Comparison of ENCODE assay signal across 23 mouse cellular contexts in genomic region chr4:140227837-140228236, GRCm38 (mm10). TPM values are rescaled to one million over a fixed set of nuclear protein-coding genes. Genes with fewer than 3 reads are reported as not detected.
"Had no signal": no experiment of that assay in that cellular context is flagged by ENCODE, and none has a peak within 500 bp of the region (broad histone marks: within the 10 kb centered on the region; RNA-seq: fewer than 3 reads in every experiment).

No protein-coding gene starts in this region.

- DNase-seq: kidney, adult 8-10 months; kidney, postnatal 10 days; kidney, postnatal 36 days; layer of hippocampus, postnatal 36 days; left cerebral cortex, postnatal 4 days; liver, postnatal 0 days; lung, embryonic 14.5 days; right cerebral cortex, postnatal 25 days; spleen, adult 18-20 months; thymus, postnatal 25 days had no signal

- H3K27me3 ChIP-seq: neural tube, embryonic 13.5 days had no signal

- ATAC-seq: liver, postnatal 0 days; lung, postnatal 0 days had no signal

- H3K36me3 ChIP-seq: kidney, embryonic 15.5 days; limb, embryonic 12.5 days; limb, embryonic 15.5 days; neural tube, embryonic 13.5 days; stomach, embryonic 15.5 days had no signal

- H3K4me3 ChIP-seq: kidney, embryonic 15.5 days; left cerebral cortex, adult 2 months; limb, embryonic 12.5 days; limb, embryonic 15.5 days; myocyte; neural tube, embryonic 13.5 days; stomach, embryonic 15.5 days had no signal

- H3K9ac ChIP-seq: kidney, embryonic 15.5 days; limb, embryonic 12.5 days; limb, embryonic 15.5 days; liver, embryonic 14.5 days; liver, postnatal 0 days; lung, embryonic 14.5 days; stomach, embryonic 15.5 days had no signal

- H3K4me2 ChIP-seq: kidney, embryonic 15.5 days; limb, embryonic 12.5 days; limb, embryonic 15.5 days; liver, embryonic 11.5 days; lung, embryonic 14.5 days; neural tube, embryonic 13.5 days; stomach, embryonic 15.5 days had no signal

- H3K27ac ChIP-seq: kidney, embryonic 15.5 days; left cerebral cortex, adult 2 months; limb, embryonic 12.5 days; limb, embryonic 15.5 days; liver, embryonic 14.5 days; macrophage; stomach, embryonic 15.5 days had no signal

- H3K4me1 ChIP-seq: limb, embryonic 12.5 days; limb, embryonic 15.5 days had no signal

- H3K9me3 ChIP-seq: kidney, embryonic 15.5 days; limb, embryonic 12.5 days; limb, embryonic 15.5 days; neural tube, embryonic 13.5 days; stomach, embryonic 15.5 days had no signal

RNA-seq across cellular contexts. Expression of gene Igsf21, which starts 18.7 kb away (rescaled TPM):
- total RNA-seq: megakaryocyte, adult 5-6 weeks; neutrophil, adult 5-6 weeks had no signal
- polyA plus RNA-seq: limb, embryonic 12.5 days; liver, postnatal 0 days; lung, embryonic 14.5 days; macrophage; myocyte had no signal
